Mouse (Mus musculus) small intestine, adult 2 months (tissue): ENCODE measurements around the gene Stx4a.

Experiments used
- CTCF ChIP-seq: fragments of 200-500 bp; IDR thresholded peaks from 2 replicates; pipeline ENCODE4 v1.5.1; 2012; ENCODE audit warnings: low read depth, mild to moderate bottlenecking, control low read depth, inconsistent platforms, low read length, moderate library complexity, mixed read lengths; ENCODE audit not compliant: insufficient replicate concordance, insufficient read length; ENCODE audit errors: extremely low read depth
- POLR2A ChIP-seq: fragments of 200-500 bp; IDR thresholded peaks from 2 replicates; pipeline ENCODE4 v1.6.1; 2012; ENCODE audit warnings: low read depth, mild to moderate bottlenecking, control low read depth, inconsistent platforms, low read length, moderate library complexity

- no peak for TF ChIP-seq CTCF
- TF ChIP-seq POLR2A, result no peak
These were observed 73.4 kb downstream of the Stx4a start for GRCm38 (mm10) chr7:127897542-127897941.
